Mouse (Mus musculus) neural tube, embryonic 10.5 days (tissue): ENCODE results near the gene Dcaf11.

Source experiments
- DNase-seq: peaks from one replicate; pipeline ENCODE4 v3.0.0-alpha.2; 2017; ENCODE audit warnings: low spot score; ENCODE audit errors: extremely low spot score

Dcaf11 gene

GRCm38 (mm10) chr14:55559799-55560201 is at the start of gene Dcaf11:
Dcaf11 (plus strand) TSS chr14:55560006.
- DNase-seq: peak; percentile 93

DNA sequence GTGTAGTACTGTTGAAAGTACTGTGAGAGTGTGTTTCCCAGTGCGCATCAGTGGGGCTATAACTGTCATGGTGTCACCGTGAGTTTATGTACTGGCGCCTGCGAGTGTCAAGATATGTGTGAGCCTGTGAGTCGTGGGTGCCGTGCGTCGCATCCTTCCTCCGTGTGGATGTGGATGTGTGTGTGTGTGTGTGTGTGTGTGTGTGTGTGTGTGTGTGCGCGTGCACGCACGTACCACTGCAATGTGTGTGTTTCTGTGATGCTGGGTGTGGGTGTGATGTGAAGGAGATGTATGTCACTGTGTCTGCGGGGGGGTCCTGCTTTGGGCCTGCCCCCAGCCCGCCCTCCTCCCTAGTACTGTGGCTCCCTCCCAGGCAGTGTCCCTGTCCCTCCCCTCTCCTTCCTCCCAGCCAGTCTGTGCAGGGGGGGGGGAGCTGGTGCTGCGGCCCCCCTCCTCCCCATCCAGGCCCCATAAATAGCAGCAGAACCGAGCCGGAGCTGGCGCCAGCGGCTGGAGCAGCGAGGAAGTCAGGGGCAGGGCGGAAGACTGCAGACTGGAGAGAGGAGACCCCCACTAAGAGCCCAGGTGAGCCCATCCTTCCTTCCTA is 49.6 kb upstream of the Dcaf11 start, which contains the start of gene Cpne6:
Cpne6 (plus strand) TSS at position 321 of the 607 bp plus-strand sequence.
- no peak for DNase-seq

- DNase-seq: no peak
These were observed 48.8 kb upstream of the Dcaf11 start for GRCm38 (mm10) chr14:55511037-55511436.

- DNase-seq: no peak
These were observed 45.9 kb upstream of the Dcaf11 start for GRCm38 (mm10) chr14:55513927-55514326.

DNA sequence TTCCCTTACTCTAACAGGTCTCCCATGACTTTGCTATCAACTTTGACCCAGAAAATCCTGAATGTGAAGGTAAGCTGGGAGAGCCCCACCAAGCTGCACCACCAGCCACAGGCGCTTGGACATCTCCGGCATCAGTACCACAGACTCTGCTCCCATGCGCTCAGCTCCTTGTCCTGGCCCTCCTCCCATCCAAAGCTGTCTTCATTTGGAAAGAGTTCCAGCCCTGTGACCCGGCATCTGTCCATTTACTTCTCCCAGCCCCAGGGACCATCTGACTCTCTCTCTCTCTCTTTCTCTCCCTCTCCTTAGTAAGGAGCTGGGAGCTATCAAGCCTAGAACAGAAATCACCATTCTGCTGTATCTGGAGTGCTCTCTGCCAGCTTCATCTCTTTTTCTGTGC is 44.0 kb upstream of the Dcaf11 start:
- no peak for DNase-seq

- peak; percentile 53 for DNase-seq
These were observed 40.9 kb upstream of the Dcaf11 start for GRCm38 (mm10) chr14:55518897-55519296.

- no peak for DNase-seq
These were observed 40.2 kb upstream of the Dcaf11 start for GRCm38 (mm10) chr14:55519604-55520003.

- peak; percentile 51 for DNase-seq
These were observed 39.1 kb upstream of the Dcaf11 start for GRCm38 (mm10) chr14:55520451-55521361.

DNA sequence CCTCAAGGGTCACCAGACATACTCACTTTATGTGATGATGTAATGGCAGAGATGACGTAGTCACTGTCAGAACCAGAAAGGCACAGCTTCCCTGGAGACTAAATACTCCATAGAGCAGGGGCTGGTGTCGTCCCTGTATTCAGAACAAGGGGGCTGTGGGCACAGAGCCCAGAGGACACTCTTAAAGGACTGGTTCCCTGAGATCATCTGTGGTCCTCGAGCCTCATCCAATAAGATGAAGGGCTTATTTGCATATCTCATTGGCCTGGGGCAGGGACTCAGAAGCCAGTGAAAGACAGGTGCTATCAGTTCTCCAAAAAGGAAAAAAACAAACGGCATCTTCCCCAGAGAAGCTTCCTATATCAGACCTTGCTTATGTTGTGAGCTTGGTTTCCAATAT is 35.7 kb upstream of the Dcaf11 start:
- DNase-seq: no peak

DNA sequence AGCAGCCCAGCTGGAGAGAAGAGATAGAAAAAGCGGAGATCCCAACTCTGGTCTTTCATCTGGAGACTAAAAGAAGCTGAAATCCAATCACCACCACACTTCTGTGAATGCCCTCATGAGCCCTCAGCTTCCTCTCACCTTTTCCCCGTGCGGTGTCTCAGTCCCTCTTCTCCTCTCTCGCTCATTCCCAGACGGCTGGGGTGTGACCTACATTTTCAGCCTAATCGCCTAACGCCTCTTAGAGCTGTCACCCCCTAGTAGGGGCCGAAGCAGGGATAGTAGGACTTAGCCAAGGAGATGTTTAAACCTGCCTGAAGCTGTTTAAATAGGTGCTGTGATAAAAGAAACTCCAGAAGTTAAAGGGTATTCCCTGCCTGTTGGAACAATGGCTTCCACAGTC is 35.0 kb upstream of the Dcaf11 start, which contains the start of gene Nrl:
Nrl (minus strand) TSS at position 197 of the 400 bp plus-strand sequence.
- no peak for DNase-seq

DNA sequence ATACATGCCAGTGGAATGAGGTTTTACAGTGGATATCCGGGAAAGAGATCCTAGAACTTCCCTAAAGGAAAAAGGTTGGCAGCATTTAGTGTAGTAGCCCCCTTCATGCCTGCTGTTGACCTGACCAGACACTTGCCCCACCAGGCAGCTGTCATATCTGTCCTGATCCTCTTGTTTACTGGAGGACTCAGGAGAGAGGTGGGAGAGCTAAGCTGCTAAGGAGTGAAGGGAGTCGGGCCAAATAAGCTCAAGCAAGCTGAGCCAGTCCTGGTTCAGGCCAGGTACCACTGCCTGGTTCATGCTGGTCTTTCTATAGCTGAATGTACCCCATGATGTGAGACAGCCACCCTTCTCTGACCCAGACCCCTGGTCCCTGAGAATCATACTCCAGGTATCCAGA is 33.1 kb upstream of the Dcaf11 start:
- DNase-seq: no peak

DNA sequence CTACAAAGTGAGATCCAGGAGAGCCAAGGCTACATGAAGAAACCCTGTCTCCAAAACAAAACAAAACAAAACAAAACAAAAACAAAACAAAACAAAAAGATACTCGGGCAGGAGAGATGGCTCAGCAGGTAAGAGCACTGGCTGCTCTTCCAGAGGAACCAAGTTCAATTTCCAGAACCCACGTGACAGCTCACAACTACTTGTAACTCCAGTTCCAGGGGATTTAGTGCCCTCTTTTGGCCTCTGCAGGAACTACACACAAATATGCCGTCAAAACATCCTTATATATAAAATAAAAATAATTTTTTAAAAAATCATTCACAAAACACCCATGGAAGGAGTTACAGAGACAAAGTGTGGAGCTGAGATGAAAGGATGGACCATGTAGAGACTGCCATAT is 31.9 kb upstream of the Dcaf11 start:
- no peak for DNase-seq

GRCm38 (mm10) chr14:55536116-55536745 is 23.6 kb upstream of the Dcaf11 start:
- DNase-seq: peak; percentile 30

- DNase-seq: peak; percentile 83
These were observed 19.6 kb upstream of the Dcaf11 start, which contains the start of gene Pck2 for GRCm38 (mm10) chr14:55540067-55540786. Pck2 (plus strand) TSS chr14:55540266.

- peak; percentile 47 for DNase-seq
These were observed 19.0 kb upstream of the Dcaf11 start for GRCm38 (mm10) chr14:55540787-55541321.

- DNase-seq: no peak
These were observed 17.5 kb upstream of the Dcaf11 start for GRCm38 (mm10) chr14:55542268-55542667.

DNA sequence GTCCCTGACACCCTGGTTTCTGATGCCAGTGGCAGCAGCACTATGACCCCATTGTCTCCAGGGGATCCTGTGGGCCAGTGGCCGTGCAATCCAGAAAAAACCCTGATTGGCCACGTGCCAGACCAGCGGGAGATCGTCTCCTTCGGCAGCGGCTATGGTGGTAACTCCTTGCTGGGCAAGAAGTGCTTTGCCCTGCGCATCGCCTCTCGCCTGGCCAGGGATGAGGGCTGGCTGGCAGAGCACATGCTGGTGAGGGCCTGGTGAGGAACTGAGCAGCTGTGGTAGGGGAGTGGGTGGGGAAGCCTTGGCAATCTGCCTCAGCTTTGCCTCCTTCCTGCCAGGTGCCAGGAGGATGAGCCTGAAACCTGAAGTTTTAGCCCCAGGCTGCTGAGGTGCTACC is 15.5 kb upstream of the Dcaf11 start:
- no peak for DNase-seq

- DNase-seq: no peak
These were observed 9.6 kb upstream of the Dcaf11 start for GRCm38 (mm10) chr14:55550191-55550590.

DNA sequence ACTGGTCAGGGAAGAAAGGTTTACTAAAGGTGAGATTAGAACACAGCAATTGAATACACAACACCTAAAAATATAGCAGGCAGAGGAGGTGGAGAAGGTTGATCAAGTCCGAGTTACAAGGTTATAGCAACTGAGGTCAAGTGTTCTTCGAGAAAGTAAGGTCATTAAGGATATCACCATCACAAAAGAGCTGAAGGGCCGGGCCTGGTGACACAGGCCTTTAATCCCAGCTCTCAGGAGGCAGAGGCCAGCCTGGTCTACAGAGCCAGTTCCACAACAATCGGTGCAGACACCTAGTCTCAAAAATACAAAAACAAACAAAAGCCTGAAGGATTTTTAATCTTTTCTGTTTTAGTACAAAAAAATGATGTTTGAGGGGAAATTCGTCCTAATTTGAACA is 8.5 kb upstream of the Dcaf11 start:
- DNase-seq: no peak

- no peak for DNase-seq
These were observed 8.0 kb upstream of the Dcaf11 start for GRCm38 (mm10) chr14:55551794-55552193.

GRCm38 (mm10) chr14:55554635-55555034 is 5.2 kb upstream of the Dcaf11 start:
- no peak for DNase-seq
